Mouse (Mus musculus) cerebellum, adult 11 months (tissue): Measurements from ENCODE around the gene Rasgef1b.

Experiments
- DNase-seq: peaks from one replicate; pipeline ENCODE4 v3.0.0; 2022

The Rasgef1b gene

DNA sequence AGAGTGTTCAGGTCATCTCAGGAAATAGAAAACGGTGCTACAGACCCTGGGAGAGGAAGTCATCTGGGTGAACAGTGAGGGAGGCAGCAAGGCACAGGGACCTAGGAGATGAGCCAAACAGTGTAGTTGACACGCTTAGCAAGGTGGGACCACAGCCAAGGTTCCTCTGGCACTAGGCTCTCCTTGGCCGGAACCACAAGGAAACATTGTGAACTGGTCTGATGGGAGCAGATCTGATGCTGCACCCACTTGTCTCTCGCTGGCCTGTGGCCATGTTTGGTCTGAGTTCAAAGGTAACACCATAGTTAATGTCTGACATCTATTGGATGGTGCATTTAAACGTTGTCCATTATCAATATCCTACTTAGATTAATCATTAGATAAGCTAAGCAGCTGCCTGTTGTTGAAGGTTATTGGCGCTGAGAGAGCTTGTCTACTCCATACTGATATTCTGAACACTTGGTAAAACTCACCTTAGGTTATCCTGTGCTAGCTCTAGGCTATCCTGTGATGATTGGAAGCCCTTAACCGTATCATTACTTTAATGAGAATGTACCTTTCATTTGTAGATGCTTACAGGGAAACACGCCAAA lies 380.5 kb downstream of the Rasgef1b start:
- peak; percentile 68 for DNase-seq

DNA sequence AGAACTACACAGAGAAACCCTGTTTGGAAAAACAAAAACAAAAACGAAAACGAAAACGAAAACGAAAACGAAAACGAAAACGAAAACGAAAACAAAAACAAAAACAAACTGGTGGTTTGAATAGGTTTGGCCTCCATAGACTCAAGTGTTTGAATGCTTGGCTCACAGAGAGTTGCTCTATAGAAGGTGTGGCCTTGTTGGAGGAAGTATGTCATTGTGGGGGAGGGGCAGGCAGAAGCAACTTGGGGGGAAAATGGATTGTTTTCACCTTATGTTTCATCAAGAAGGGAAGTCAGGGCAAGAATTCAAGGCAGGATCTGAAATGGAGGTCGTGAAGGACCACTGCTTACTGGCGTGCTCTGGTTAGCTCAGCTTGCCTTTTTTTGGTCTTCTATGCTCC lies 386.3 kb downstream of the Rasgef1b start:
- no peak for DNase-seq

DNA sequence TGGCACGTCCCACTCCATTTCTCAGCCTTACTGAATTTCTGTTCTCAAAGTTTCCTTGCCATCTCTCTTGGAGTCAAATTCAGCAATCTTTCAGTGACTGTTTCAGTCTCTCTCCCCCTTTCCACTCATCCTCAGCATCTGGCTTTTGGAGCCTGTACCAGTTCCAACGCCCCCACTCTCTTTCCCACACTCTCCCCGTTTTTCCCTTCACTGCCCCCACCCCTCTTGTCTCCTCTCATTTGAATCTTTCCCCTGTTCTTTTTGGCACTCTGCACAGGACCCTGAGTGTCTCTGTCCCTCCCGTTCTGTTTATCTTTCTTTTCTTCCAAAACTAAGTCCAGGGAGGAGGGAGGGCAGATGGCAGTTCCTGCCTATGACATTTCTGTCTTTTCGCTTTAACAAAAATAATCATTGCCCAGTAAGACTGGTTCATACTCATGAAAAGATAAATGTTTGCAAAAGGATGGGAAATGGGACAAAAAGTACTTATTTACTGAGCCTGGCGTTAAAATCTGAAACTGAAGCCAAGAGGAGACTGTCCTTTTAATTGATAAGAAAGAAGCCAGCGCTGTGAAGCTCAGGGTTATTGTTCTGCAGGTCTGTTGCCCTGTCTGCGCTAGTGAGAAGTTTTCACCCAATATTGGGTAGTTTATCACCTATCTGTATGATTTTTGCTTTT lies 388.4 kb downstream of the Rasgef1b start:
- no peak for DNase-seq

GRCm38 (mm10) chr5:99339790-99340189 lies 389.1 kb downstream of the Rasgef1b start:
- DNase-seq = no peak

- DNase-seq = no peak
These were observed 390.0 kb downstream of the Rasgef1b start for GRCm38 (mm10) chr5:99338826-99339225.

DNA sequence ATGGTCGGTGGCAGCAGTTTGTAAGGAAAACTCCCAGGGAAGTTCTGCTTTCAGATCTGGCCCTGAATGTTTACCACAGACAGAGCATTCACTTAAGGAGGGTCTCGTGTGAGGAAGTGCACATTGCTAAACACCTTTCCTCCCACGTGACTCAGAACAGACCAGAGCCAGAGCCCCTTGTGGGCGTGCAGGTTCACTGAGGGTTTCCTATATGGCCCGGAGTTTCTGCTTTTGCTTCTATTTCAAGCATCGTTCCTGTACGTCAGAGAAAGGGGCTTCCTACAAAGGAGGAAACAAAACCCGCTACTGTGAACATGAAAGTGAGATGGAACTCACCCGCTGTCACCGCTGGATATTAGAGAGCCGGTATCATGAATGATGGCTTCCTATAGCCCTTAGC lies 392.4 kb downstream of the Rasgef1b start:
- DNase-seq = no peak

DNA sequence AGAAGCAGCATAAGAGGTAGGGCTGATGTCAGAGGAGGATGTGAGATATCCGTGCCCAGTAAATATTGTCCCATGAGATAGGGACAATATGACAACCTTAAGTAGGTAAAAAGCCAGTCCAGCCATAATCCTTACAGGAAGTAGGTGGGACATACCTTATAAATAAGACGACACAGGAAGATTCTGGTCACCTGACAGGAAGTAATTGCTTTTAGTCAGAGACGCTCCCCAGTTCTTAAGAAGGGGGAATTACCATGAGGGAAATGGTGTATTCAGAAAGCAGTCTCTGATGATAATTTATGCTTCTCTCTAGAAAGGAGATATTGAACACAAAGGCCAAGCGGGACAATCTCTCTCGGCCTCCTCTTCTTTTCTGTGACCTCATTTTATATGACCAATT lies 394.8 kb downstream of the Rasgef1b start:
- no peak for DNase-seq

DNA sequence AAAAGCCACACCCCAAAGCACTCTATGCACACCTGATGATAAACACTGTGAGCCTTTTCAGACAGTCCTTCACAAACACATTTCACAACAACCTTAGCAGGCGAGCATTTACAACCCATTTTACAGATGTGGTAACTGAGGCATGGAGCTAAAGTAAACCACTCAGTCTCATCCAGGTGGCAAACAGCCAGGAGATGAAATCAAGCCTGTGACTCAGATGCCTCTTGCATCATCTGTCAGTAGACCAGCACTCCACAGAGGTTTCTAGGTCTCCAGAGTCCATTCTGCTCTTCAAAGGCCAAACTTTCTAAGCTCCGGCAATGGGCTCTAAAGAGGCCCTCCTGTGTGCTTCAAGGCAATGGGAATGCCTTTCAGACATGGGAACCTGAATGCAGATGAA lies 396.8 kb downstream of the Rasgef1b start:
- DNase-seq = no peak

DNA sequence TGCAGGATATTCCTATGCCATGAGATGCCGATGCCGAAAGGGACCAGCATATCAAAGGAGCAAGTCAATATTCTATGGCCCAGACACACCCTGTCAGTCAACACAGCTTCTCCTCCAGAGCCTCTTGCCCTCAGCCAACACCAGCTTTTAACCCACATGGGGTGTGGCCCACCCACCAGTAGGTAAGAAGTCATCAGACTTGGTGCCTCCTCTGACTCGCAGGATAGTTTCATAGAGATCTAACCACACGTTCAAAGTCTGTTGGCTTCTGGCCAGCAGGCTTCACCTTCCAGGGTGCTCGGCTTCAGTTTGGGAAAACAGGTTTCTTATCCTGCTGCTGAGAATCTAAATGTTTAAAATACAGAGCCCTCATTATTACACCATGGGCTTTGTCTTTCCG lies 399.8 kb downstream of the Rasgef1b start:
- no peak for DNase-seq

GRCm38 (mm10) chr5:99327019-99327418 lies 401.8 kb downstream of the Rasgef1b start:
- DNase-seq = no peak

DNA sequence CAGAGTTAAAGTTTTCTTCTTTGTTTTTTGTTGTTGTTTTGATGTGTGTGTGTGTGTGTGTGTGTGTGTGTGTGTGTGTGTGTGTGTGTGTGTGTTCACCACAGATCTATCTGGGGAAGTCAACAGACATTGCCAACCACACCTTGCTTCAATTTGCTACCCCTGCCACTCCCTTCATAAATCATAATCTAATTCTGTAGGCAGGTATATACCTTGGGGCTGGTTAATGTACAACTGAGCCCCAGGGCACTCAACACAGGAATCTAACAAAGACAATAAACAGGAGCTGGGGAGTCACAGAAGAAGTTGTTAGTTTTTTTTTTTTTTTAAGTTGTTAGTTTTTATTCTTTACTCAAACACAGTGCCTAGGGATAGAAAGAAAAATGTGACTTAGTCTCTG lies 403.6 kb downstream of the Rasgef1b start:
- DNase-seq = no peak

DNA sequence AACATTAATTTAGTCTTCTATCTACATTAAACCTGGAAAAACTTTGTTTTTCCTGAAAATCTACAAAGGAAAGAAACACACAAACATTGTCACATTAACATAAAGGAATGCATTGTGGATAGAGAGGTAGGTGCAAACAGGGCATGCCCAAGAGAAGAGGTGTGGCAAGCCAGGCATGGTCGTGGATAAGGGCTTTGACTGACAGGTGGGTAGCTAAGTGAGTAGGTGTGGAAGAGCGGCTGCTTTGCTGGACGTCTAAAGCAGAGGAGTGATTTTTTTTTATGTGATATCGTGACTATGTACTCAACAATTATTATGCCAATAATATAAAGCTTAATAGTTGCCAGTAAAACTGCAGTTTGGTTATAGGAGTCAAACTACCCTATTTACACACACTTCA lies 408.1 kb downstream of the Rasgef1b start:
- DNase-seq = no peak

- no peak for DNase-seq
These were observed 430.9 kb downstream of the Rasgef1b start for GRCm38 (mm10) chr5:99297939-99298338.

DNA sequence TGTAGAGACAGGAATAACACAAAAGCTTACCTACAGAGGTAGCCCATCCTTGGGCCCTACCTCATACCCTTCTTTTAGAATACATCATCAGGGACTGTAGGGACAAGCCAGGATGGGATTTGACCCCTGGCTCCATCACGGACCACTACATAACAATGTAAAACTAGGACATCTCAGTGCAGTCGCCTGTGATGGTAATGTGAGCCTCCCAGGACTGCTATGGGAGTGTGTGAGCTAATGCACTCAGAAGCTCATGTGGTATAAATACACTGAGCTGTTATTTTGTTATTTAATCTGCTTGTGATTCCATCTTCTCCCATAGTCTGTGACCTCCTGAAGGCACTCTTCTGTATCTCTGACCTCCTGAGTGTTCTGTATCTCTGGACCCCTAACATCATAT lies 432.5 kb downstream of the Rasgef1b start:
- no peak for DNase-seq

- DNase-seq = no peak
These were observed 436.5 kb downstream of the Rasgef1b start for GRCm38 (mm10) chr5:99292287-99292851.

GRCm38 (mm10) chr5:99291084-99291830 lies 437.6 kb downstream of the Rasgef1b start:
- DNase-seq = no peak

DNA sequence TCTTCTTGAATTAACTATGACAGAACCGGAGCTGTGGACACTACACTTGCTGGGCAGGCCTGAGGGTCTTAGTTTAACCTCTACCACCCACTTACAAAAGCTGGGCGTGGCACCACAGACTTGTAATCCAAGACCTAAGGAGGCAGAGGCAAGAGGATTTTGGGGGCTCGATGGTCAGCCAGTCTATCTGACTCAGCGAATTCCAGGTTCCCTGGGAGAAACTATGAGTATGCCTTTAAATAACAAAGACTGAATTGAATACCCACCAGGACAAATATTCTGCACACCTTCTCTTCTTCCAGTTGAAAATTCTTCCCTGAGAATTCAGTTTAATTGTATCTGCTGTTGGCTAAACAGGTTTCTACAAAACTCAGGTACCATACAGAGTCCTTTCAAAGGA lies 440.6 kb downstream of the Rasgef1b start:
- DNase-seq = no peak

DNA sequence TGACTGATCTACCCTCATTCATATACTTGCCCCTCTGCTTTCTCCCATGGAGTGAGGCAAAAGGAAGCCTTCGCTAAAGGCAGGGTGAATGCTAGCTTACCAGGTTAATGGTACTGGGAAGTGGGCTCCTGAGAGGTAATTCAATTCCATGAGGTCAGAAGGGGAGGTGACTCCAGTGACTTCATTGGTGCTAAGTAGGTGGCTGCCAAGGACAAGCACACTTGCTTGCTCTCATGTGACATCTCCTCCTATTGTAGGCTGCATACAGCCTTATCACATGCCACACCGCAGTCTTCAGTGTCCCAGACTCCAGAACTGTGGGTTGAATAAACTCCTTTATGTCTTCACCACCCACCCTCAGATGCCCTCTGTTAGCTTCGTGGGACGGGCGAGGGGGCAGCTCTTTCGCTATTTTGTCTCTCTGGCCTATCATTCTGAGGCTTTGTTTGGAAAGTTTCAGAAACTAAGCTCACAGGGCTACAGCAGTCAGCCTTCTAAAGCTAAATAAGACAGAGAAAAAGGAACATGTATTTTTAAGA lies 441.1 kb downstream of the Rasgef1b start:
- no peak for DNase-seq

- DNase-seq = no peak
These were observed 442.3 kb downstream of the Rasgef1b start for GRCm38 (mm10) chr5:99286575-99286974.

- no peak for DNase-seq
These were observed 442.8 kb downstream of the Rasgef1b start for GRCm38 (mm10) chr5:99286024-99286423.

- DNase-seq = no peak
These were observed 444.5 kb downstream of the Rasgef1b start for GRCm38 (mm10) chr5:99284369-99284768.

- DNase-seq = no peak
These were observed 445.2 kb downstream of the Rasgef1b start for GRCm38 (mm10) chr5:99283636-99284035.

DNA sequence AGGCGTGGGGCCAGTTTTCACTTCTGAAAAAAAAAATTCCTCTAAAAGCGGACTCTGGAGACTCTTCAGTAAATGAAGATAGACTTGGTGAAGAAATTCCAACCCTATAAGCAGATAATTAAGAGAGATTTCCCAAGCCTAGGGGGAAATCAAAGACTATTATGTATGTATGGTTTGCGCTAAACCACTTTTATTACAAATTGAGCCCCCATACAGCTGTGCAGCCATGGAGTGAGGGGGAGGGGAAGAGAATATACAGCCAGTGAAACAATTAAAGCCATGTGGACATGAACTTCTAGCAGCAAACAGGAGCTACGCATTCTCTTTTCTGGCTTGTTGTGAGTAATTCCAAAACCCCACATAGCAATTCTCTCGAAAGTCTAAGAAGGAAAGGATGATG lies 448.3 kb downstream of the Rasgef1b start:
- no peak for DNase-seq
